Mouse (Mus musculus): ENCODE data around the gene N6amt1. TPM values are rescaled to one million over a fixed set of nuclear protein-coding genes. Genes with fewer than 3 reads are reported as not detected.
A peak's percentile ranks its signal among the peaks of the same experiment; 100 is the strongest.

N6amt1 gene
- polyA plus RNA-seq, 1 experiment from 2014 or later: 19.3 TPM

- Histone ChIP-seq H3K27ac (replicated peaks) (no peak overlapping the region), H3K27me3 (no peaks in the 10 kb centered on the region), H3K4me1 (no peaks in the 10 kb centered on the region), H3K36me3 (peaks cover 62% of the 10 kb centered on the region), H3K4me3 (no peak overlapping the region), H3K9me3 (no peaks in the 10 kb centered on the region), H3K4me2 (replicated peaks) (no peak overlapping the region), H3K9ac (replicated peaks) (no peak overlapping the region)
- ATAC-seq (ENCODE audit: low FRiP score, low read depth): peak; percentile 88
- 57% methylated on average over 16 of the region's 16 CpGs for WGBS
These were observed 40.0 kb downstream of the N6amt1 start for GRCm38 (mm10) chr16:87393813-87394548.

DNA sequence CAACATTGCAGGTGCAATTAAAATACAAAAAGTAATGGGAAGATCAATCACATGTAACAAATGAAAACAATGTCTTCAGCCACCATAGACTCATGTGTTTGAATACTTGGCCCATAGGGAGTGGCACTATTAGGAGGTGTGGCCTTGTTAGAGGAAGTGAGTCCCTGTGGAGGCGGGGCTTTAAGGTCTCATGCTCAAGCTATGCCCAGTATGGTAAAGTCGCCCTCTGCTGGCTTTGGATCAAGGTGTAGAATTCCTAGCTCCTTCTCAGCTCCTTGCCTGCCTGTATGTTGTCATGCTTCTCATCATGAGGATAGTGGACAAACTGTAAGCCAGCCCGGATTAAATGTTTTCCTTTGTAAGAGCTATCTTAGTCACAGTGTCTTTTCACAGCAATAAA, 51.0 kb downstream of the N6amt1 start:
- ATAC-seq (ENCODE audit: low FRiP score, low read depth): no peak
- Histone ChIP-seq H3K9ac (replicated peaks) (no peak overlapping the region), H3K4me3 (no peak overlapping the region), H3K4me1 (no peaks in the 10 kb centered on the region), H3K9me3 (no peaks in the 10 kb centered on the region), H3K27ac (replicated peaks) (no peak overlapping the region), H3K36me3 (peaks cover 75% of the 10 kb centered on the region), H3K27me3 (no peaks in the 10 kb centered on the region), H3K4me2 (replicated peaks) (no peak overlapping the region)
- 78% methylated on average over 3 of the region's 3 CpGs for WGBS

Other genes starting within 250 kb of the N6amt1 start
- 36.0 and 36.4 TPM in 2 replicates for gene Ltn1, start 78.4 kb downstream of the N6amt1 start, polyA plus RNA-seq (2016; fragmentation: Nextera tagmentation; extraction: Ambion mirVana)
- 10.0 and 11.7 TPM in 2 replicates for gene Rwdd2b, start 86.4 kb downstream of the N6amt1 start, polyA plus RNA-seq (2016; fragmentation: Nextera tagmentation; extraction: Ambion mirVana)
- 41.2 and 41.3 TPM in 2 replicates for gene Usp16, start 100.5 kb downstream of the N6amt1 start, polyA plus RNA-seq (2016; fragmentation: Nextera tagmentation; extraction: Ambion mirVana)
- 528 and 533 TPM in 2 replicates for gene Cct8, start 141.7 kb downstream of the N6amt1 start, polyA plus RNA-seq (2016; fragmentation: Nextera tagmentation; extraction: Ambion mirVana)
- not detected in 2 replicates for gene Map3k7cl, start 199.1 kb downstream of the N6amt1 start, polyA plus RNA-seq (2016; fragmentation: Nextera tagmentation; extraction: Ambion mirVana)